Mouse (Mus musculus) left cerebral cortex, adult 11 months (tissue): ENCODE data around the gene Slc8a2.

Source experiments
- DNase-seq: peaks from one replicate; pipeline ENCODE4 v3.0.0; 2022; ENCODE audit warnings: low spot score

The Slc8a2 gene

GRCm38 (mm10) chr7:16125829-16126228 lies 3.8 kb upstream of the Slc8a2 start:
- no peak for DNase-seq

GRCm38 (mm10) chr7:16128344-16128743 lies 1.3 kb upstream of the Slc8a2 start:
- no peak for DNase-seq

- no peak for DNase-seq
These were observed 727 bp upstream of the Slc8a2 start for GRCm38 (mm10) chr7:16128899-16129298.

GRCm38 (mm10) chr7:16129846-16130691 lies 443 bp downstream of the Slc8a2 start:
- DNase-seq = no peak

GRCm38 (mm10) chr7:16130956-16131634 lies 1.5 kb downstream of the Slc8a2 start:
- DNase-seq = no peak

- no peak for DNase-seq
These were observed 2.5 kb downstream of the Slc8a2 start for GRCm38 (mm10) chr7:16132161-16132581.

- no peak for DNase-seq
These were observed 3.3 kb downstream of the Slc8a2 start for GRCm38 (mm10) chr7:16132926-16133325.

GRCm38 (mm10) chr7:16133691-16134090 lies 4.1 kb downstream of the Slc8a2 start:
- no peak for DNase-seq

GRCm38 (mm10) chr7:16134951-16135392 lies 5.3 kb downstream of the Slc8a2 start:
- DNase-seq = no peak

GRCm38 (mm10) chr7:16146489-16147410 lies 17.1 kb downstream of the Slc8a2 start:
- no peak for DNase-seq

- DNase-seq = no peak
These were observed 18.0 kb downstream of the Slc8a2 start for GRCm38 (mm10) chr7:16147643-16148042.

GRCm38 (mm10) chr7:16149241-16149640 lies 19.6 kb downstream of the Slc8a2 start:
- DNase-seq = peak; percentile 87

GRCm38 (mm10) chr7:16150191-16151145 lies 20.8 kb downstream of the Slc8a2 start:
- DNase-seq = no peak

GRCm38 (mm10) chr7:16153522-16153921 lies 23.9 kb downstream of the Slc8a2 start:
- no peak for DNase-seq

- no peak for DNase-seq
These were observed 25.7 kb downstream of the Slc8a2 start for GRCm38 (mm10) chr7:16155132-16155872.

GRCm38 (mm10) chr7:16156105-16156714 lies 26.6 kb downstream of the Slc8a2 start:
- no peak for DNase-seq

GRCm38 (mm10) chr7:16158735-16159134 lies 29.1 kb downstream of the Slc8a2 start:
- no peak for DNase-seq

GRCm38 (mm10) chr7:16160702-16161101 lies 31.1 kb downstream of the Slc8a2 start:
- no peak for DNase-seq

GRCm38 (mm10) chr7:16161302-16161701 lies 31.7 kb downstream of the Slc8a2 start:
- no peak for DNase-seq

GRCm38 (mm10) chr7:16162036-16162435 lies 32.4 kb downstream of the Slc8a2 start:
- no peak for DNase-seq
